Mouse (Mus musculus) T-cell, adult 66 days (primary cell): ENCODE results near the gene Taf5l. TPM values are rescaled to one million over a fixed set of nuclear protein-coding genes. Genes with fewer than 3 reads are reported as not detected.

Experiments used
- total RNA-seq, 2 experiments: library from RNA; stranded (reverse); gene quantifications; 3 replicates in 1 of 2; 4 replicates in 1 of 2; pipeline ENCODE4 v1.2.4; 2023

The Taf5l gene
- total RNA-seq: 10 to 100 TPM; 54.1 to 60.7 TPM

DNA sequence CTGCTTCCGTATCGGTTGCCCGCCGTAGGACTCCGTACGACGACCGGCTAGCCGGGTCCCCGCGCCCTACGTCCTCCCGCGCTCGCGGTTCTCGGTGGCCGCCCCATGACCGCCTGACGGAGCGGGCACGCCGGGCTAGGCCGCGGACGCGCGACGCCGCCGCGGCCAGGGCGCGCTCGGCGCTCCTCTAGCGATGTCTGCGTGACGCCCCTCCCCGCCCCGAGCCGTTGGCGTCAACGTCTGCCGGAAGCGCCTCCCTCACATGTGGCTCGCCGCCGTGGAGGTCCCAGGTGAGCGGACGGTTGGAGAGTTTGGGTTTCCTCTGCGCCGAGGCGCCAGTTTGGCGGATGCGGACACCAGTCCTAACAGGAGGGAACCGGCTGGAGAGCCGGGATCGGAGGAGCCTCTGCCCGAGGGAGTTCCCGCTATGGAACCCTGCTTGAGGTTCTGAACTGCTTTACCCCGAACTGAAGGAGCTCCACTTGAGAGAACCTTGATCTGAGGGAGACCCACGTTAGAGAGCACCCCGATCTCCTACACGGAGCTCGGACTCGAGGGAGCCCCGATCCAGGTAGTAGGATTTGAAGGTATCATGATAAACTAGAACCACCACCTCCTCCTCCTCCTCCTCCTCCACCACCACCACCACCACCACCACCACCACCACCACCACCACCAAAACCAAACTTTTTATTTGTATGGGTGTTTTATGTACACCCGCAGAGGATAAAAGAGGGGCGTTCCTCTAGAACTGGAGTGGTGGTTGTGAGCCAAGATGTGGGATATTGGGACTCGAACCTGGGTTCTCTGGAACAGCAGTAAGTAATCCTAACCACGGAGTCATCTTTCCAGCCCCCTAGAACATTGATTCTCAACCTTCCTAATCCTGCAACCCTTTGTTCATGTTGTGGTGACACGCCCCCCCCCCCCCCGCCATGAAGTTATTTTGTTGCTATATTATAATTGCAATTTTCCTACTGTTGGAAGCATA is at the start of gene Taf5l, which contains the start of gene Urb2:
Gene Taf5l (minus strand): TSS at position 161 of the 991 bp plus-strand sequence.
Gene Urb2 (plus strand): TSS at position 272 of the 991 bp plus-strand sequence.

DNA sequence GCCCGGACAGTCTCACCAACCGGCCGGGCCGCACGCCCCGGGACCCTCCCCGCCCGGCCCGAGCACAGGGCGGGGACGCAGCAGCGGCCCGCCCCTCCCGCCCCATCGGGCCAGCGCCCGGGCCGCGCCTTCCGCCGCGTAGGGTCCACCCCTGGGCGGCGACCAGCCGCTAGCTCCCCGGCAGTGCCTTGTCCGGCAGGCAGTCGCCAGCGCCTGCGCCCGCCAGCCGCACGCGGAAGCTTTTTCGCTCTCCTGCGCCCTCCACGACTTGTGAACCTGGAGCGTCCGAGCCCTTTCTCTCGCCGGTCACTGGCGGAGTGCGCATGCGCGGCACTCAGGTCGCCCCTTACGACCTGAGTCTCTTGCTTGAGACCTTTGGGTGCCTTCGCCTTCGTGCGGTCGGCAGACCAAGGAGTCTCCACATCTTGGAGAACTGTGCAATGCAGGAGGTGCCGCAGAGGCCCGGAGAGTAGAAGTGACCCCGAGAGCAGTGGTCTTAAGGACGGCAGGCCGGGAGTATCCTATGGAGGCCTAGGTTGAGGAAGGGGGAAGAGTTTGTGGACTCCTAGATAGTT is 38.3 kb downstream of the Taf5l start, which contains the start of gene Abcb10:
Gene Abcb10 (minus strand): TSS at position 297 of the 575 bp plus-strand sequence.

DNA sequence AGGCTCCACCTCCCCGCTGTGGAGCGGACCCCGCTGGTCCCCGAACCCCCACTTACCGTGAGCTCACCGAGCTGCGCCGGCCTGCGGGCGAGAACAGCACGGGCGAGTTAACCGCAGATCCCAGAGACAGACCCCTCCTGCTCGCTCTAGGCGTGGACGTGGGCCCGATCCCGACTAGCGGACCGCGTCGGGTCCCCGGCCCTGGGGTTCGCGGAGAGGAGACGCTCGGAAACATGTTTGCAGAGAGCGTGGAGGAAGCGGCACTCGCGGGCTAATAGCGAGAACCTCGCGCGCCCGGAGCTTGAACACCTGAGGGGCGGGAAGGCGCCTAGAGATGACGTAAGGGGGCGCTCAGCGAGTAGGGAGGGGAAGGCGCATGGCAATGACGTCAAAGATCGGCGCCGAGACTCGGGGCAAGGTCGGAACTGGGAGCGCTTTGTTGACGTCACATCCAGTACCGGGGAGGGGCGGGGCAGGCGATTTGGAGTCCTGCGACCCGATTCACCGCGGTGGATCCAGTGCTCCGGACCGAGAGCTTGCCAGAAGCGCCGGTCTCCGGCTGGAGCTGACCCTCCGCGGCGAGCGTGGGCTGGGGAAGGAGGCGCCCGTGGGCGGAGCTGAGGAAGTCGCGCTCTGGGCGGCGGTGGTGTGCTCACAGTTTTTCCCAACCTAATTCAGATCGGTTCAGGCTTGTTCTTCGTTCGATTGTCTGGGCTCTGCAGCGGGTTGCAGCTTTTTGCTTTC is 72.1 kb downstream of the Taf5l start, which contains the start of gene Nup133:
Gene Nup133 (minus strand): TSS at position 324 of the 744 bp plus-strand sequence.

Other genes with a start within 250 kb of the Taf5l start
- 1 to 10 TPM; 4.5 to 6.1 TPM for gene Rab4a, start 215.4 kb downstream of the Taf5l start, total RNA-seq
- 10 to 100 TPM; 24.0 to 25.4 TPM for gene Ccsap, start 161.2 kb downstream of the Taf5l start, total RNA-seq
- under 1 TPM in 1 of 2 experiments, not detected in 1; 0.41 TPM for gene Acta1, start 126.6 kb downstream of the Taf5l start, total RNA-seq
- gene Nup133, start 72.1 kb downstream of the Taf5l start, total RNA-seq: 10 to 100 TPM; 20.2 to 26.3 TPM
- gene Abcb10, start 38.3 kb downstream of the Taf5l start, total RNA-seq: 1 to 10 TPM; 1.9 to 2.6 TPM
- gene Urb2, start 111 bp upstream of the Taf5l start, total RNA-seq: 10 to 100 TPM; 20.7 to 22.3 TPM
- gene Galnt2, start 210.0 kb upstream of the Taf5l start, total RNA-seq: 10 to 100 TPM; 28.6 to 33.6 TPM